Mouse (Mus musculus): ENCODE results near the gene Mlph. TPM values are rescaled to one million over a fixed set of nuclear protein-coding genes. Genes with fewer than 3 reads are reported as not detected.

Mlph gene
- polyA plus RNA-seq, 1 experiment from 2014 or later = 0.14 TPM

GRCm38 (mm10) chr1:90952808-90953207, 37.9 kb downstream of the Mlph start, which contains the start of gene Prlh:
Gene Prlh, plus strand, starts transcription at chr1:90953108.
- DNase-seq (ENCODE audit: low spot score) = no peak
- no peaks in the 10 kb centered on the region for H3K4me1 ChIP-seq (replicated peaks)
- 84% methylated on average over 8 of the region's 8 CpGs for WGBS

GRCm38 (mm10) chr1:90953688-90954087, 38.8 kb downstream of the Mlph start:
- Histone ChIP-seq H3K4me1 (replicated peaks) (no peaks in the 10 kb centered on the region), H3K9me3 (no peaks in the 10 kb centered on the region), H3K4me3 (no peak overlapping the region), H3K27me3 (ENCODE audit: insufficient read depth, poor library complexity, severe bottlenecking) (peaks cover 9% of the 10 kb centered on the region), H3K36me3 (no peaks in the 10 kb centered on the region), H3K27ac (no peak overlapping the region)
- DNase-seq (ENCODE audit: low spot score) = no peak
- 87% methylated on average over 11 of the region's 11 CpGs for WGBS

More at GRCm38 (mm10) chr1:90952808-90953207, 37.9 kb downstream of the Mlph start, which contains the start of gene Prlh:
- Histone ChIP-seq H3K36me3 (no peaks in the 10 kb centered on the region), H3K27me3 (ENCODE audit: insufficient read depth, poor library complexity, severe bottlenecking) (0 out of 2 replicates have a peak, but pooled peaks cover under 1% of the 10 kb centered on the region), H3K4me3 (no peak within 1 kb of the TSS), H3K9me3 (no peaks in the 10 kb centered on the region), H3K27ac (no peak within 1 kb of the TSS)

GRCm38 (mm10) chr1:90956245-90957096, 41.6 kb downstream of the Mlph start:
- 33% methylated on average over 7 of the region's 7 CpGs for WGBS
- Histone ChIP-seq H3K4me3 (no peak overlapping the region), H3K36me3 (no peaks in the 10 kb centered on the region), H3K27ac (no peak overlapping the region), H3K27me3 (ENCODE audit: insufficient read depth, poor library complexity, severe bottlenecking) (peaks cover 11% of the 10 kb centered on the region), H3K9me3 (no peaks in the 10 kb centered on the region), H3K4me1 (replicated peaks) (no peaks in the 10 kb centered on the region)
- peak; percentile 64 for DNase-seq (ENCODE audit: low spot score)

- Histone ChIP-seq H3K4me1 (replicated peaks) (peaks cover 17% of the 10 kb centered on the region), H3K27ac (0 out of 2 replicates have a peak overlapping the region, but pooled peaks have one; percentile 23), H3K27me3 (ENCODE audit: insufficient read depth, poor library complexity, severe bottlenecking) (peaks cover 11% of the 10 kb centered on the region), H3K4me3 (no peak overlapping the region), H3K36me3 (no peaks in the 10 kb centered on the region), H3K9me3 (no peaks in the 10 kb centered on the region)
- no peak for DNase-seq (ENCODE audit: low spot score)
- WGBS = 46% methylated on average over 4 of the region's 4 CpGs
Measured at GRCm38 (mm10) chr1:90962526-90962925, 47.6 kb downstream of the Mlph start.

GRCm38 (mm10) chr1:90962994-90963393, 48.1 kb downstream of the Mlph start:
- no peaks in the 10 kb centered on the region for H3K36me3 ChIP-seq
- peaks cover 8% of the 10 kb centered on the region for H3K27me3 ChIP-seq (ENCODE audit: insufficient read depth, poor library complexity, severe bottlenecking)
- 41% methylated on average over 3 of the region's 3 CpGs for WGBS
- peaks cover 20% of the 10 kb centered on the region for H3K4me1 ChIP-seq (replicated peaks)
- H3K4me3 ChIP-seq = no peak overlapping the region
- no peak for DNase-seq (ENCODE audit: low spot score)
- H3K9me3 ChIP-seq = no peaks in the 10 kb centered on the region
- 0 out of 2 replicates have a peak overlapping the region, but pooled peaks have one; percentile 23 for H3K27ac ChIP-seq

- Histone ChIP-seq H3K9me3 (no peaks in the 10 kb centered on the region), H3K27ac (peak overlapping the region; percentile 9; the same call in 1 of the 2 replicates), H3K4me3 (no peak overlapping the region), H3K4me1 (replicated peaks) (peaks cover 39% of the 10 kb centered on the region), H3K27me3 (ENCODE audit: insufficient read depth, poor library complexity, severe bottlenecking) (peaks cover 11% of the 10 kb centered on the region; the same call in 1 of the 2 replicates), H3K36me3 (no peaks in the 10 kb centered on the region)
- WGBS = 79% methylated on average over 7 of the region's 7 CpGs
- no peak for DNase-seq (ENCODE audit: low spot score)
Measured at GRCm38 (mm10) chr1:90967583-90967982, 52.7 kb downstream of the Mlph start.

GRCm38 (mm10) chr1:90968649-90969048, 53.8 kb downstream of the Mlph start:
- WGBS = 78% methylated on average over 4 of the region's 4 CpGs

GRCm38 (mm10) chr1:90969347-90969784, 54.5 kb downstream of the Mlph start, which contains the start of gene Rab17:
Gene Rab17, minus strand, starts transcription at chr1:90969661.
- DNase-seq (ENCODE audit: low spot score) = no peak

More at GRCm38 (mm10) chr1:90968649-90969048, 53.8 kb downstream of the Mlph start:
- Histone ChIP-seq H3K27ac (no peak overlapping the region), H3K9me3 (no peaks in the 10 kb centered on the region), H3K27me3 (ENCODE audit: insufficient read depth, poor library complexity, severe bottlenecking) (peaks cover 15% of the 10 kb centered on the region; the same call in 1 of the 2 replicates), H3K36me3 (no peaks in the 10 kb centered on the region), H3K4me3 (no peak overlapping the region), H3K4me1 (replicated peaks) (peaks cover 40% of the 10 kb centered on the region)
- no peak for DNase-seq (ENCODE audit: low spot score)

GRCm38 (mm10) chr1:90969881-90970390, 55.1 kb downstream of the Mlph start:
- H3K27me3 ChIP-seq (ENCODE audit: insufficient read depth, poor library complexity, severe bottlenecking) = peaks cover 15% of the 10 kb centered on the region; the same call in 1 of the 2 replicates
- H3K4me3 ChIP-seq = no peak overlapping the region
- H3K27ac ChIP-seq = no peak overlapping the region
- no peaks in the 10 kb centered on the region for H3K9me3 ChIP-seq
- WGBS = 73% methylated on average over 10 of the region's 10 CpGs
- no peaks in the 10 kb centered on the region for H3K36me3 ChIP-seq
- no peak for DNase-seq (ENCODE audit: low spot score)
- H3K4me1 ChIP-seq (replicated peaks) = peaks cover 49% of the 10 kb centered on the region

More at GRCm38 (mm10) chr1:90969347-90969784, 54.5 kb downstream of the Mlph start, which contains the start of gene Rab17:
- WGBS = 44% methylated on average over 9 of the region's 9 CpGs
- peaks cover 43% of the 10 kb centered on the region for H3K4me1 ChIP-seq (replicated peaks)
- H3K36me3 ChIP-seq = no peaks in the 10 kb centered on the region
- peaks cover 15% of the 10 kb centered on the region; the same call in 1 of the 2 replicates for H3K27me3 ChIP-seq (ENCODE audit: insufficient read depth, poor library complexity, severe bottlenecking)
- no peak within 1 kb of the TSS for H3K4me3 ChIP-seq
- no peaks in the 10 kb centered on the region for H3K9me3 ChIP-seq
- H3K27ac ChIP-seq = peak within 1 kb of the TSS; percentile 67; the same call in 1 of the 2 replicates

- Histone ChIP-seq H3K27ac (peak overlapping the region; percentile 72), H3K27me3 (ENCODE audit: insufficient read depth, poor library complexity, severe bottlenecking) (peaks cover 15% of the 10 kb centered on the region; the same call in 1 of the 2 replicates), H3K36me3 (no peaks in the 10 kb centered on the region), H3K9me3 (no peaks in the 10 kb centered on the region), H3K4me3 (no peak overlapping the region), H3K4me1 (replicated peaks) (peaks cover 66% of the 10 kb centered on the region)
- 19% methylated on average over 9 of the region's 9 CpGs for WGBS
- DNase-seq (ENCODE audit: low spot score) = peak; percentile 95
Measured at GRCm38 (mm10) chr1:90972911-90973573, 58.2 kb downstream of the Mlph start.

GRCm38 (mm10) chr1:90973574-90973911, 58.7 kb downstream of the Mlph start:
- no peaks in the 10 kb centered on the region for H3K9me3 ChIP-seq
- peaks cover 15% of the 10 kb centered on the region; the same call in 1 of the 2 replicates for H3K27me3 ChIP-seq (ENCODE audit: insufficient read depth, poor library complexity, severe bottlenecking)
- 80% methylated on average over 2 of the region's 2 CpGs for WGBS
- no peak overlapping the region for H3K4me3 ChIP-seq
- DNase-seq (ENCODE audit: low spot score) = no peak
- no peaks in the 10 kb centered on the region for H3K36me3 ChIP-seq
- peaks cover 66% of the 10 kb centered on the region for H3K4me1 ChIP-seq (replicated peaks)
- H3K27ac ChIP-seq = peak overlapping the region; percentile 72

- Histone ChIP-seq H3K27me3 (ENCODE audit: insufficient read depth, poor library complexity, severe bottlenecking) (peaks cover 15% of the 10 kb centered on the region; the same call in 1 of the 2 replicates), H3K4me1 (replicated peaks) (peaks cover 55% of the 10 kb centered on the region), H3K9me3 (no peaks in the 10 kb centered on the region), H3K27ac (peak overlapping the region; percentile 88), H3K4me3 (peak overlapping the region; percentile 20; the same call in 1 of the 2 replicates), H3K36me3 (no peaks in the 10 kb centered on the region)
- WGBS = 12% methylated on average over 12 of the region's 12 CpGs
- peak; percentile 89 for DNase-seq (ENCODE audit: low spot score)
Measured at GRCm38 (mm10) chr1:90974906-90975649, 60.2 kb downstream of the Mlph start.
